8 mouse cellular contexts compared by ENCODE assay signal in genomic region chr5:112279181-112280021, GRCm38 (mm10). TPM values are rescaled to one million over a fixed set of nuclear protein-coding genes. Genes with fewer than 3 reads are reported as not detected.
DNase-seq lines count a peak whose midpoint lies in the region; ATAC-seq and TF ChIP-seq lines count a peak whose summit lies in the region.

No protein-coding gene starts in this region.

- H3K4me1 ChIP-seq in lung, embryonic 14.5 days (ENCODE audit: insufficient read depth) = peaks cover 16% of the 10 kb centered on the region
- H3K4me1 ChIP-seq in heart, embryonic 11.5 days (ENCODE audit: control insufficient read depth, insufficient read depth, low read length) = peaks cover 49% of the 10 kb centered on the region
- H3K4me1 ChIP-seq in olfactory bulb, adult 2 months (ENCODE audit: control insufficient read depth, insufficient read depth, low read length) = peaks cover 50% of the 10 kb centered on the region

- peak overlapping the region; percentile 54; the same call in 1 of the 2 replicates for H3K27ac ChIP-seq in lung, embryonic 14.5 days (ENCODE audit: low read depth)
- H3K27ac ChIP-seq in heart, embryonic 11.5 days (ENCODE audit: low read depth, low read length) = 0 out of 2 replicates have a peak overlapping the region, but pooled peaks have one; percentile 35
- peak overlapping the region; percentile 60 for H3K27ac ChIP-seq in olfactory bulb, adult 2 months (ENCODE audit: insufficient read depth, low read depth, low read length)

- DNase-seq in lung, embryonic 14.5 days = no peak
- no peak for DNase-seq in lung, postnatal 4 days
- peak; percentile 74 to 78 for DNase-seq in adrenal gland, postnatal 36 days
- no peak for DNase-seq in thymus, adult 18-20 months
- no peak for DNase-seq in layer of hippocampus, postnatal 14 days (ENCODE audit: low spot score in 2 of 2)
- no peak for DNase-seq in c-Kit-positive CD71-positive TER-119-positive erythroid progenitor cells, embryonic 14.5 days (ENCODE audit: low spot score)

- H3K9ac ChIP-seq in lung, embryonic 14.5 days = no peak overlapping the region; the same call in 1 of the 2 replicates
- H3K9ac ChIP-seq in heart, embryonic 11.5 days (ENCODE audit: low read depth, low read length) = 0 out of 2 replicates have a peak overlapping the region, but pooled peaks have one; percentile 30

- no peak overlapping the region for H3K4me3 ChIP-seq in lung, embryonic 14.5 days (ENCODE audit: low read depth, low read length)
- no peak overlapping the region for H3K4me3 ChIP-seq in heart, embryonic 11.5 days (ENCODE audit: low read depth, low read length)
- H3K4me3 ChIP-seq in olfactory bulb, adult 2 months (ENCODE audit: insufficient read depth, low read depth, low read length) = no peak overlapping the region

- no peaks in the 10 kb centered on the region for H3K27me3 ChIP-seq in lung, embryonic 14.5 days (ENCODE audit: insufficient read depth, low read length)
- no peaks in the 10 kb centered on the region for H3K27me3 ChIP-seq in heart, embryonic 11.5 days (ENCODE audit: control insufficient read depth, insufficient read depth, low read length)

- TF ChIP-seq POLR2A in olfactory bulb, adult 2 months (IDR thresholded peaks at IDR 0.05; ENCODE audit: insufficient read depth, low read depth, low read length) = no peak

- no peaks in the 10 kb centered on the region for H3K9me3 ChIP-seq in lung, embryonic 14.5 days (ENCODE audit: low read depth, low read length)
- no peaks in the 10 kb centered on the region for H3K9me3 ChIP-seq in heart, embryonic 11.5 days (replicated peaks; ENCODE audit: control insufficient read depth, low read length)

- no peak for TF ChIP-seq CTCF in lung, embryonic 14.5 days (IDR thresholded peaks at IDR 0.05; ENCODE audit: low read depth)
- no peak for TF ChIP-seq CTCF in olfactory bulb, adult 2 months (IDR thresholded peaks at IDR 0.05; ENCODE audit: insufficient read depth, low read depth, low read length)

- H3K4me2 ChIP-seq in lung, embryonic 14.5 days = peak overlapping the region; percentile 25
- H3K4me2 ChIP-seq in heart, embryonic 11.5 days = no peak overlapping the region

- no peak for ATAC-seq in lung, embryonic 14.5 days (ENCODE audit: insufficient read depth)
- ATAC-seq in heart, embryonic 11.5 days (replicated peaks; ENCODE audit: insufficient number of reproducible peaks, low FRiP score, low TSS enrichment) = no peak

- H3K36me3 ChIP-seq in lung, embryonic 14.5 days (ENCODE audit: insufficient read depth) = no peaks in the 10 kb centered on the region
- H3K36me3 ChIP-seq in heart, embryonic 11.5 days (ENCODE audit: control insufficient read depth, insufficient read depth, low read length) = no peaks in the 10 kb centered on the region

- 86% methylated on average over 17 of the region's 17 CpGs for WGBS in lung, embryonic 14.5 days
- 84% methylated on average over 17 of the region's 17 CpGs for WGBS in heart, embryonic 11.5 days (ENCODE audit: insufficient replicate concordance)
- 63% methylated on average over 17 of the region's 17 CpGs for WGBS in olfactory bulb, adult 2 months

RNA-seq across cellular contexts. Expression of gene Tpst2, which starts 2.9 kb away (rescaled TPM):
- polyA plus RNA-seq in lung, embryonic 14.5 days (2014; fragmentation: Nextera tagmentation; extraction: Ambion mirVana) = 53.2 and 57.7 TPM in 2 replicates
- total RNA-seq in adrenal gland, postnatal 36 days (2021) = 100 to 1,000 TPM; 198 to 275 TPM
- polyA plus RNA-seq in heart, embryonic 11.5 days (2014; fragmentation: Nextera tagmentation; extraction: Ambion mirVana) = 30.2 and 31.2 TPM in 2 replicates
- polyA plus RNA-seq in olfactory bulb, adult 2 months (2012; ENCODE audit: insufficient read depth, insufficient read length, low replicate concordance, missing spikeins) = not detected in 2 replicates
- 10 to 100 TPM; 41.1 to 43.0 TPM for total RNA-seq in layer of hippocampus, postnatal 14 days (2021)

RNA-seq across cellular contexts. Expression of gene Crybb1, which starts 23.8 kb away (rescaled TPM):
- polyA plus RNA-seq in lung, embryonic 14.5 days (2014; fragmentation: Nextera tagmentation; extraction: Ambion mirVana) = 2.0 TPM in 2 replicates
- total RNA-seq in adrenal gland, postnatal 36 days (2021) = 1 to 10 TPM; 3.4 to 3.9 TPM
- polyA plus RNA-seq in heart, embryonic 11.5 days (2014; fragmentation: Nextera tagmentation; extraction: Ambion mirVana) = not detected in 2 replicates
- not detected in 2 replicates for polyA plus RNA-seq in olfactory bulb, adult 2 months (2012; ENCODE audit: insufficient read depth, insufficient read length, low replicate concordance, missing spikeins)
- 10 to 100 TPM; 16.1 to 17.5 TPM for total RNA-seq in layer of hippocampus, postnatal 14 days (2021)

RNA-seq across cellular contexts. Expression of gene Cryba4, which starts 27.1 kb away (rescaled TPM):
- polyA plus RNA-seq in lung, embryonic 14.5 days (2014; fragmentation: Nextera tagmentation; extraction: Ambion mirVana) = 2.4 and 2.7 TPM in 2 replicates
- total RNA-seq in adrenal gland, postnatal 36 days (2021) = 10 to 100 TPM; 55.5 to 60.8 TPM
- 0.66 TPM in 1 of 2 replicates, not detected in the other for polyA plus RNA-seq in heart, embryonic 11.5 days (2014; fragmentation: Nextera tagmentation; extraction: Ambion mirVana)
- polyA plus RNA-seq in olfactory bulb, adult 2 months (2012; ENCODE audit: insufficient read depth, insufficient read length, low replicate concordance, missing spikeins) = not detected in 2 replicates
- total RNA-seq in layer of hippocampus, postnatal 14 days (2021) = 1 to 10 TPM; 1.1 to 1.8 TPM

RNA-seq across cellular contexts. Expression of gene Tfip11, which starts 46.8 kb away (rescaled TPM):
- 27.0 and 27.1 TPM in 2 replicates for polyA plus RNA-seq in lung, embryonic 14.5 days (2014; fragmentation: Nextera tagmentation; extraction: Ambion mirVana)
- total RNA-seq in adrenal gland, postnatal 36 days (2021) = 10 to 100 TPM; 36.3 to 37.8 TPM
- polyA plus RNA-seq in heart, embryonic 11.5 days (2014; fragmentation: Nextera tagmentation; extraction: Ambion mirVana) = 13.7 and 15.9 TPM in 2 replicates
- not detected in 2 replicates for polyA plus RNA-seq in olfactory bulb, adult 2 months (2012; ENCODE audit: insufficient read depth, insufficient read length, low replicate concordance, missing spikeins)
- total RNA-seq in layer of hippocampus, postnatal 14 days (2021) = 10 to 100 TPM; 34.9 to 36.8 TPM

Comparison
In these comparisons a context has a peak if more than half of its experiments do, and no peak if none do; other contexts are left out.
1. DNase-seq: peak in adrenal gland, postnatal 36 days (2 of 2); none in lung, embryonic 14.5 days (single experiment), lung, postnatal 4 days (0 of 2), thymus, adult 18-20 months (0 of 2), layer of hippocampus, postnatal 14 days (0 of 2) and c-Kit-positive CD71-positive TER-119-positive erythroid progenitor cells, embryonic 14.5 days (single experiment).
2. Peak in every context shown above with its lines, with median percentiles within 50 percentile points of each other: H3K27ac ChIP-seq.